Mouse (Mus musculus) heart, postnatal 14 days (tissue): ENCODE data around the gene Cst11. TPM values are rescaled to one million over a fixed set of nuclear protein-coding genes. Genes with fewer than 3 reads are reported as not detected.
"Not testable (repeated sequence)": the region's sequence is repeated elsewhere in the genome, so short reads cannot be mapped to it uniquely, and the experiment has no call there.

Experiments used
- DNase-seq, 2 experiments: peaks; one replicate each; pipeline ENCODE4 v3.0.0; 2021 to 2022
- intact Hi-C: fragments of 180-260 bp; cut with DNase I; formaldehyde crosslinking; loops from one replicate; pipeline ENCODE4 v1.15.1; 2025
- long read RNA-seq, 2 experiments: library from polyadenylated mRNA; stranded (forward); transcript quantifications; one replicate each; pipeline ENCODE4 v2.0.0; 2021
- total RNA-seq, 2 experiments: library from RNA; stranded (reverse); gene quantifications; 2 replicates each; pipeline ENCODE4 v1.2.3; 2021

Cst11 gene
- not detected for total RNA-seq
- long read RNA-seq, experiment 1, result 0 reads
- long read RNA-seq, experiment 2, result 0 reads

DNA sequence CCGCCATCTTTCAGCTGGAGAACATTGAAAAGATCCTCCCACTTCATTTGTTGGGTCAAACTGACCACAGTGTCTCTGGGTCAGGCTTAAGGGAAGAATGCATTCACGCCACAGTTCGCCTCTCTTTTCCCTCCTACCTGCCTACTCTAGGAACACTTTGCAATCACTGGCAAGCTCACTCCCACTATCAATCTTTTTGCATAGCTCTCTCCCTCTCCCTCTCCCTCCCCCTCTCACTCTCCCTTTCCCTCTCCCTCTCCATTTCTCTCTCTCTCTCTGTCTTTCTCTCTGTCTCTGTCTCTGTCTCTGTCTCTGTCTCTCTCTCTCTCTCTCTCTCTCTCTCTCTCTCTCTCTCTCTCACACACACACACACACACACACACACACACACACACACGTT, at the start of gene Cst11:
Cst11 (minus strand) TSS at position 101 of the 400 bp plus-strand sequence.
- DNase-seq, intact Hi-C loops: not testable (repeated sequence)

DNA sequence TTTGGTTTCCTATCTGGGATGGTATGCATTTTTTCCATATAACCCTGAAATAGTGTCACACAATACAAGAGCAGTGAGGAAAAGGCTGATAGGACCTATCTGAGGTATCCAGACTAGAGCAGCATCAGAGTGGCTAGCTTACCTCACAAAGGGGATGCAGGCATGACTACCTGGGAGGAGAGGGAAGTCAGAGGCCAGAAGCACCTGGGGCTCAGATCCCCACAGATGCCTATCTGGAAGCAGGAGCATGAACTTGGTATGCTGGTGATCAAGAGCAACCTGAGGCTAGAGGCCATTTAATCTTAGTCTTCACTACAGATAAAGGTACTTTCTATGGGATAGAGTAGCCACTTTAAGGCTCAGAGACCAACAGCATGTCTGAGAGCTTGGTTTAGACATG, 48.6 kb upstream of the Cst11 start, which contains the start of gene Cst13:
Cst13 (plus strand) TSS at position 173 of the 400 bp plus-strand sequence.
- intact Hi-C loops, result no loop called here
- no peak for DNase-seq

DNA sequence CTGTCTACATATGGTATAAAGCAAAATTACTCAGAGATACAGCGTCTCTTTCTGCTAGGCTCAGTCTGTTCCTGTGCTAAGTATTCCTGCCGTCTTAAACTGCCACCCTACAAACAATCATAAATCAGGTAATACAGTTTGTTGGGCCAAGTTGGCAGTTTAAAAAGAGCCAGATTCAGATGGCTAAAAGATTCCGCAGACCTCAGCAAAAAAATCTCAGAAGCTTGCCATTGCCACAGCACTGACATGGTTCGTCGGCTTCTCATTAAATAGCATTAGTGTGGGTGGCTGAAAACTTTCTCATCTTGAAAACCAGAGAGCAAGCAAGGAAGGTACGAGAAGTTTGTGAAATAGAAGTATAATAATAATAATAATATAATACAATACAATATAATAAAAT, 35.4 kb upstream of the Cst11 start:
- no peak for DNase-seq
- intact Hi-C loops, result no loop called here

DNA sequence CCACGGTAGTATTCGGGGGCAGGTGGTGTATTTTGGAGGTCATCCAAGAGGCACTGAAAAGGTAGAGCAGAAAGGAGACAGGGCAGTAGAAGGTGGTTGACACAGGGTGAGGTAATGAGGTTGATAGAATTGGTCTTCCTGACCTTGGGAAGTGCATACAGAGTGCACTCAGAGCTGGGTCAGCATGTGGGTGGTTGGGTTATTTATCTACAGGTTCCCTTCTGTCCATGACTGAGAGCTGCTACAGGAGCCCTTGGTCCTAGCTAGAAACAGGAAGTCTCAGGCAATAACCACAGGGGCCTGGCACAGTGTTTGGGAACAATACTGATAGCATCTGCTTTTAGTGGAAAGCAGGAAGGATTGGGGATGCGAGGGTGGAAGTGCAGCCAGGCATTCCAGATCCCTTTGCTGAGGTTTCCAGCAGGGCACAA, 30.2 kb upstream of the Cst11 start:
- DNase-seq, result no peak
- intact Hi-C loops, result no loop called here

DNA sequence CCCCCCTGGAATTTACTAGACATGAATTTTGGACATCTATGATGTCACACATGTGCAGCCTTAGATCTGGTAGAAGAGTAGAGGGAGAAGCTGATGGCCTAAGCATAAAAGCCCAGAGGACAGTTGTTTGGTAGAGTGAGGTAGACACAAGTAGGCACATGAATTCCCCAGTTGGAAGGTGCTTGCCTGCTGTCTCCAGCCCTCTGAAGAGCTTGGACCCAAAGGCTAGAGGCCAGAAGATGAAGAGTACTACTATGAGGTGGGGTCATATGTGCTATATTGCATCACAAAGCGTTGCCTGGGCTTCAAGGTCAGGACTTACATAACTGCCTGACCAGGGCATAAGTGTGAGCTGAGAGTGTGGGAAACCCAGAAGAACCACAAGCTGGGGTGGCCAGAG, 27.2 kb upstream of the Cst11 start, which contains the start of gene Cst8:
Cst8 (plus strand) TSS at position 301 of the 400 bp plus-strand sequence.
- intact Hi-C loops, result no loop called here
- DNase-seq, result no peak

DNA sequence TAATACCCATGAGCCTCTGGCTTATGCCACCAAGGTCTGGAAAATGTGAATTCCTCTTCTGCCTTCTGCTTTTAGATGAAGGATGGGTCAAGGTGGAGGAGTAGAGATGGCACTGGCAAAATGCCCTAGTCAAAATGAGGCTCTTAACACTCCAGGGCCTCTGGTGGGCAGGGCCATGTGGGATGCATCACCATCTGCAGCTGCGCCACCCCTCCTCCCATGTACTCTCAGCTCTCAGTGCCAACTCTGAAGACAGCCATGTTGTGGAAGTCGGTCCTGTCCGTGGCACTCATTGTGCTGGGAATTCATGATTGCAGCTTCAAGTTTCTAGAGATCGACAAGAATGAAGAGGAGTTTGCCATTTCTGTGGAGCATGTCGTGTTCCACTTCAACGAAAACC, 17.8 kb upstream of the Cst11 start, which contains the start of gene Cst12:
Cst12 (plus strand) TSS at position 220 of the 400 bp plus-strand sequence.
- no peak for DNase-seq
- intact Hi-C loops, result no loop called here

DNA sequence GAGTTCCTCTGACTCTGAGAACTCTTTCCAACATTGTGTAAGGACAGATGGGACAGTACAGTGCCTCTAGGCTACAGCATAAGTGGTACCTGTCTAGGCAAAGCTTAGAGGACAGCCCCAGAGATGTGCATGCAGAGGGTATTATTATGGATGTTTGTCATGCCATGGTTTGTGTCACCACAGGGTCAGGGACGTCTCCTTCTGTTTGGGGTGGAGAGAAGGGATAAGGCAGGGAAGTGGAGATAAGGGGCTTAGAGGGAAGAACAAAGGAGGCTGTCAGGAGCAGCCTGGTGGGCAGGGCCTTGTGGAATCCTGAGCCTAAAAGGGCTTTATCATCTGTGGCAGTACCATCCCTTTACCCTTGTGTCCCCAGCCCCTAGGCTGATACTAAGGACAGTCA, 10.4 kb upstream of the Cst11 start, which contains the start of gene 8030411F24Rik:
8030411F24Rik (plus strand) TSS at position 301 of the 400 bp plus-strand sequence.
- intact Hi-C loops, result no loop called here

DNA sequence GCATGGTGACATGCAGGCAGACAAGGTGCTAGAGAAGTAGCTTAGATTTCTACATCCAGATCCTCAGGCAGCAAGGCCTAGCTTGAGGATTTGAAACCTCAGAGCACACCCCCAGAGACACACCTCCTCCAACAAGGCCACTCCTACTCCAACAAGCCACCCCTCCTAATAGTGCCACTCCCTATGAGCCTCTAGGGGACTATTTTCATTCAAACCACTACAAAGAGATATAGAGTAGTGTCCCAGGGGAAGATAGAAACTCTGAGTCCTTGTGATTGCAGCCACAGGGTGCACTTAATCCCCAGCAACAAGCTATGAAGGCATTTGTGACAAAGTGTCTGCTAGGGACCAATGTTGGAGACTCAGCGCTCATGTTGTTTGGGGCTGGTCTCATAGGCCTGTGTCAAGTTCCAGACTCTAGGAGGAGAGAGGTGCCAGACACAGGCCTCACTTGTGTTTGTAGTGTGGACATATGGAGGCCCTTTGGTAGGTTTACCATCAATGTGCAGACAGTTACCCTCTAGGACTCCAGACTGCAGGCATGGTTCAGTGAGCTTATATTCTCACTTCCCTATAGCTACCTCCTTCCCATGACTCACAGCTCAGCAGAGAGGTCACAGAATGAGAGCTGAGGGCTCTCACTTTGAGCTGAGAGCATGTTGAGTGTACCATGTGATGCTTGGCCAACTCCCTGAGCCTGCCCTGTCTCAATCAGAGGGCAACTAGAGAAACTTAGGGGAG, 7.5 kb downstream of the Cst11 start:
- intact Hi-C loops, result no loop called here
- DNase-seq, result no peak

More for the DNA sequence above, 10.4 kb upstream of the Cst11 start, which contains the start of gene 8030411F24Rik:
- no peak for DNase-seq

DNA sequence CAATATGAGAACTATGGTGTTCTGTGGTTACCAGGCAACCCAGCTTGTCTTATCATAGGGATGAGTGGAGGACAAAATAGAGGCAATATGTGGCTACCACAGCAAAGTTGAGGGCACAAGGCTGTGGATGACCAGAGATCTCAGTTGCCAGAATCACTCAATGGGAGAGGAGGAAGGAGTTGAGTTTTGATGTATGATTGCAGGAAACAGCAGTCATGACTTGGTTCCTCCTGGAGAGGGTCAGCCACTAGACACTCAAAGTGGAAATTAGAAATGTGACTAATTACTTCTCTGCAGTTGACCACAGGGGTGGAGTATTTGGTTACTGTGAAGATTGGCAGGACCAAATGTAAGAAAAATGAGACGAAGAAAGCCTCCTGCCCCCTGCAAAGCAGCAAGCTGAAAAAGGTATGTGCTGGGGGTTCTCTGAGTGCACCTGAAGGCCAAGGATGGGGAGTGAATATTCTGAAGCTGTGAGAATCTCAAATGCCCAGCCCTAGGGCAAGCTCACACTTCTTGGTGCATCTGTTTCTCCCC, 16.9 kb downstream of the Cst11 start:
- intact Hi-C loops, result loop anchor here (10.0 kb wide), 1 partner anchor 180 kb away; no protein-coding TSS in a partner anchor
- no peak for DNase-seq

DNA sequence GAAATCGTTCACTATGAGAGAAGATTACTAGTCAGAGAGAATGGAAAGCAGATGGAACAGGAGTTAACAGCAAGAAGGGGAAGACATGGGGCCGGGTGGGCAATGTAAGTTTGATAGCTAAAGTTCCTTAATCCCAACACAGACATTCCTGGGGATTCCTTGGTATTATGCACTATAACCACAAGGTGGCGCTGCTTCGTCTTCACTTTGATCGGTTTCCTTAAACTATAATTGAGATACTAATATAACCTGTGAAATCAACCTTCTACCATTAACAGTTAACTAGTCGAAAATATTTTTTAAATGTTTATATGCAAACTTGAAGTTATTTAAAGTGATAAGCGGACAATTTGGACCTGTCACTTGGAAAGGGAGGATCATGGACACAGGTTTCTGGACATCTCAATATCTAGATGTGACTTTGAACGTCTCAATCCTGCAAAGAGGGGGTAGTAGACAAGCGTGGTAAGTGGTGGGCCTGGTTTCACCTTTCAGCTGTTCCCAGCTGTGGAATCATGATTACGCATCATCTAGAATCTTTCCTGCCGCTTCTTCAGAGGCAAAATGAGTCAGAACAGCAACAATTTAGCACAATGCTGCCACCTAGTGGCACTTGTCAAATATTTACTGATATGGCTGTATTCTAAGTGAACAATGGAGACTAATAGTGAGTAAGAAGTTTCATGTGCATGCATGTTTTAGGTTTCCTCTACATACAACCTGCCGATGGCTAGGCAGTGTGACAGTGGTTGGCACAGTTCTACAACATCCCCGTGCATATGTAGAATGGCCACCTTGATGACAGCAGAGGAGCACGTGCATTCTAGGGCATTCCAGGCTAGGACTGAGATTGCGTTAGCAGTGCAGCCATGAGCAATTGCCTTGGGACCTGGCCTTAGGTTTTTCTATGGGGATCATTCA, 19.1 kb downstream of the Cst11 start:
- peak; percentile 72 to 81 for DNase-seq
- intact Hi-C loops, result loop anchor here (1.0 to 10.0 kb wide), 2 partner anchors 150 to 177 kb away; no protein-coding TSS in a partner anchor

DNA sequence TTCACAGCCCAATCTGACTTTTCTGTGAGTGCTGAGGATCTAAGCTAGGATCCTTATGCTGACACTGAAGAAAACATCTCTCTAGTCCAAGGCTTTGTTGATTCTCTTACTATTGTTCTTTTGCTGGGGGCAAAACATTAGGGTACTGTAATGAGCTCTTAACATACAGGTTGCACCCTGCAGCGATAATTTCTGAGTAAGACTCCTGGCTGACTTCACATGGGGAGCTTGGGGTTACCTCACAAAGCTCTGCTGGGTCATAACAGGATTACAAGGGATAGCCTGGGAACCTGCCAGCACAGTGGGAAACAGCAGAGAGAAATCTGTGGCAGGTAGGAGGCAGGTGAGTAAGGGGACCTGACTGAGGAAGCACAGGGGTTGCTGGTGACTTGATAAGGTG, 21.2 kb downstream of the Cst11 start, which contains the start of gene Cstl1:
Cstl1 (plus strand) TSS at position 301 of the 400 bp plus-strand sequence.
- intact Hi-C loops, result loop anchor here (10.0 kb wide), 1 partner anchor 175 kb away; no protein-coding TSS in a partner anchor
- no peak for DNase-seq

DNA sequence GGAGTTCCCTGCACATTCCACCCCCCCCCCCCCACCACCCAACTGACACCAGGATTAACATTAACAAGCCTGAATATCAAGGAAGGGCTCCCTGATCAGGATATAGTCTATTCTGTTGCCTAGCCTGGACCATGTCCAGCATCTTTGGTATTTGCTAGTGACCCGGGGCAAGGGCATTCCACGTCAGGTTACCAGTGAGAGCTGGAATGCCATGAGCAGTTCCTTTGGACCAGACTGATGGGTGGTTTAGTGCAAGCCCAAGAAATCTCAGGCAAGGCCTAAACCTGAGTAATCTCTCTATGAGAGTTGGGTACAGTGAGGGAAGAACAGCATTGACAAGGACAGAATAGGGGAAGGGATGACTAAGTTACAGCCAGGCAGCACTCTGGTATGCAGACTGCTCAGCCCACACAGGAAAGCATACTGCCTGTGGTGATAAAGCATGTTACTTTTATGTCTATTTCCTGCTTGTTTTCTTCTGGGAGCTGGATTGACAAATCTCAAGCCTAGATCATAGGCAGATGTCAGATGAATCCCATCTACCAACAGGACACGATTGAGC, 27.4 kb downstream of the Cst11 start:
- DNase-seq, result no peak
- intact Hi-C loops, result no loop called here

DNA sequence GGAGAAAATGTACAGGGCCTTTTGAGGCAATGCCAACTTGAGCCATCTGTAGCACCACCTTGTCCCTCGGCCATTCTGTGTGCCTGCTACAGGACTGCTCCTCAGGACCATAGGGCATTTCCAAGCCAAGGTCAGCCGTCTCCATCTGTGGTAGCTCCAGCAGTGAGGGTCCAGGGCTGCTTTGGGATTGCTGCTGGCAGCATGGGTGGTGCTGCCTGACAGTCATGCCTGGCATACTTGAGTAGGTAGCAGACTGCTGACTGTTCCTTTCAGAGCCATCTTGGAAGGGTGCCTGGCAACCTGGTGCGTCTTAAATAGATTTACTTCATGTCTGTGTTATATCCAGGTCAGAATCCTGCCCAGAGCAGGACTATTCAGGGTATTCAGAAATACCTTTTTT, 28.3 kb downstream of the Cst11 start:
- DNase-seq, result no peak
- intact Hi-C loops, result no loop called here

DNA sequence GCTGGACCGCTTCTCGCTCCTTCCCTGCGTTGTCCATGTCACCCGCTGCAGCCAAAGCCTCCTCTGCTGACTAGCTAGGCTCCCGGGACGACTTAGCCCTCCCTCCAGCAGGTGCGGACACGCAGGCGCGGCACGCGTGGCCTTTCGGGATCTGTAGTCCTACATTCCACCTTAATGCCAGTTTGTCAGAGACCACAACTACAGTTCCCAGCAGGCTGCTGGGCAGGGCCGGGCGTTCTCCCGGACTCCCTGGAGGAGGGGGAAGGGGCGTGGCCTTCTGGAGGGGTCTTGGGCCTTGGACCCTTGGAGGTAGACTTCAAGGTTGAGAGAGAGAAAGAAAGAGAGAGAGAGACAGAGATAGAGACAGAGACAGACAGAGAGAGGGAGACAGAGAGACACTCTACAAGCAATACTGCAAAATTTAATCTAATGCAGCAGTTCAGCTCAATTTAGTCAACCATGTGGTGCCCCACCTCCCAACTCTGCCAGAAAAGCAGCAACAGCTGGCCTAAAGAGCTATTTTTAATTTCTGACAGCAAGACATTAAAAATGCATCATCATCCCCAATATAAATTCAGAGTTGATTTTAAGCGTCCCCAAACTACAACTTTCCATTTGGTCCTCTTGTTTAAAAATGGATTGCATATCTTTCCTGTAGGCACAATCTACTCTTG, 38.8 kb downstream of the Cst11 start, which contains the start of gene Napb:
Napb (minus strand) TSS at position 141 of the 674 bp plus-strand sequence.
- DNase-seq, result peak; percentile 91 to 93
- intact Hi-C loops, result no loop called here

DNA sequence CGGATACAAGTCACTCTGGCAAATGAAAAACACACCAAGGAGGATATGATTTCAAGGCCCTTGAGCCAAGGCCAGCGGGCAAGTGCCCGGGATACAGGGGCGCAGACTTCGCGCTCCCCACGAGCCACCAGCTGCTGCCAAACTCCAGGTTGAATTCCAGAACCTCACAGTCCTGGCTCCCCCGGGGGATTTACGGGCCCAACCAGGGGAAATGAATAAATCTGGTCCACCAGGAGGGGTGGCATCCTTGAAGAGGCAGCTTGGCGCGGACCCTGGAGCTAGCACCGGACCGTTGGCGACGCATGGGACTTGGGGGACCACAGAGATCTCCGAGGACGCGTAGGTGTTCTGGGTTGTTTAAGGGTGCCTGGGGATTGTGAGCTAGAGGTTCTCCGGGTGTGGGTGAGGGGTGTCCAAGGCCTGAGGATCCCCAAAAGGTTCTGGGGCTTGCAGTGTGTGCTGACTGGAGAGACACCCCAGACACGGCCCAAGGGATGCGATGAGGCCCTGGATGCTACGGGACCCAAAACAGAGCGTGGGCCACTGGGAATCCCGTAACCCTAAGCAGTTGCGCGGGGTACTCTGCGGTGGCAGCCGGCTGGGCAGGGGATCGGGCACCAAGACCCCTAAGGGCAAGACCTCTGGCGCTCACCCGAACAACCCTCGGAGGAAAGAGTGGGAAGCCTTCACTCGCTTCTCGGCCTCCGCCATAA, 39.5 kb downstream of the Cst11 start:
- intact Hi-C loops, result no loop called here

DNA sequence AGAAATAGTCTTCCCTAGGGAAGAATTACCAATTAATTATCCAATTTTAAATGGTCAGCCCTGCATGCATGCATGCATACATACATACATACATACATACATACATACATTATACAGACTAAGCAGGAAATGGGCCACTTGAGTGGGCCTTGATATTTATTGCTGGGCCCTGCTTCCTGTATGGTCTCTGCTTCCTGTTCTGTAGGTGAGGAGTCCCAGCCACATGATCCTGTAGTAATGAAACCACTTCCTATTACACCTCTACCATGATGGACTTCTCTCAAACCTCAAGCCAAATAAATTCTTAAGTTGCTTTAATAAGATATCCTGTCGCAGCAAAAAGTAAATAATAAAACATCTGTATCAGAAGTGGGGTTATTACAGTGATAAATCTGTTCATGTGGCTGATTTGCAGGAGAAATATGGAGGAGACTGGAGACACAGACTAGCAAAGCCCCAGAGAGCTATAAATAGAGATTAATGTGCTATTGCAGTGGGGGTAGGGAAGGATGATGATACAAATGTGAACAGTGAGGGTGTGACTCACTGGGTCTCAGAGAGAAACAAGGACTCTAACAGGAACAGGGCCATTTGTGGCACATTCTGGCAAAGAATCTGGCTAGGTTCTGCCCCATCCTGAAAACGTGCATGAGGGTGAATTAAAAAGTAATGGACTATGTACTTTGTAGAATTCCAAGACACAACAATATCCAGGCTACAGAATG, 51.9 kb downstream of the Cst11 start:
- intact Hi-C loops, result no loop called here

More for the DNA sequence above, 39.5 kb downstream of the Cst11 start:
- peak; percentile 10 to 38 for DNase-seq

More for the DNA sequence above, 51.9 kb downstream of the Cst11 start:
- no peak for DNase-seq
